Mouse (Mus musculus): ENCODE results near the gene Lingo3. TPM values are rescaled to one million over a fixed set of nuclear protein-coding genes. Genes with fewer than 3 reads are reported as not detected.
"Not testable (repeated sequence)": the region's sequence is repeated elsewhere in the genome, so short reads cannot be mapped to it uniquely, and the experiment has no call there.

Gene Lingo3
- polyA plus RNA-seq, 1 experiment from 2014 or later = not detected

DNA sequence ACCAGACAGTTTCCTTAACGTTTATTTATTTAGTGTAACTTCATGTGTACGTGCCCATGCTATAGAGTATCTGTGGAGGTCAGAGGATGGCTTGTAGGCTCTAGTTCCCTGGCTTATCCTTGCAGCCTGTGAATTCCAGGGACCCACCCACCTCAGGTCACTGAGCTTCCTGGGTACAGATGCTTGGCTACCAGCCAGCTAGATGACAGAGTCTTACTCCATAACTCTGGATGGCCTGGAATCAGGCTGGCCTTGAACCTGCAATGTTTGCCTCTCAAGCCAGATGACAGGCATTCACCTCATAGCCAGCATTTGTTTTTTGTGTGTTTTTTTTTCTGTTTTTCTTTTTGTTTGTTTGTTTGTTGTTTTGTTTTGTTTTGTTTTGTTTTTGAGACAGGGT is 26.7 kb downstream of the Lingo3 start:
- Histone ChIP-seq H3K4me2 (no peak overlapping the region), H3K9ac (no peak overlapping the region), H3K36me3 (no peaks in the 10 kb centered on the region), H3K9me3 (replicated peaks) (no peaks in the 10 kb centered on the region), H3K27ac (no peak overlapping the region), H3K4me1 (peaks cover 43% of the 10 kb centered on the region), H3K4me3 (no peak overlapping the region), H3K27me3 (replicated peaks) (peaks cover 19% of the 10 kb centered on the region)
- WGBS (ENCODE audit: insufficient replicate concordance) = 65% methylated on average over 2 of the region's 2 CpGs
- no peak for ATAC-seq

DNA sequence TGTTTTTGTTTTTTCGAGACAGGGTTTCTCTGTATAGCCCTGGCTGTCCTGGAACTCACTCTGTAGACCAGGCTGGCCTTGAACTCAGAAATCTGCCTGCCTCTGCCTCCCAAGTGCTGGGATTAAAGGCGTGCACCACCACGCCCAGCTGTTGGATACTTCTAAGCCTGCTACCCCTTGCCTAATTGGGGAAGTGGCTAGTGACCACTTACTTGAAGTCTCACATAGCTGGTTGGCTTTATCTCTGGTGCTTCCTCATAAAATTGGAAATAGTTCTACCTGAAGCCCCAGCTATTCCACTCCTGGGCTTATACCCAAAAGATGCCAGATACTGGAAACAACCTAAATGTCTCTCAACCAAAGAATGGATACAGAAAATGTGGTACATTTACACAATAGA is 27.5 kb downstream of the Lingo3 start:
- H3K9ac ChIP-seq; H3K4me2 ChIP-seq; H3K36me3 ChIP-seq; H3K9me3 ChIP-seq (replicated peaks); H3K27ac ChIP-seq; H3K4me3 ChIP-seq; ATAC-seq: not testable (repeated sequence)
- 54% methylated on average over 3 of the region's 3 CpGs for WGBS (ENCODE audit: insufficient replicate concordance)
- Histone ChIP-seq H3K4me1 (peaks cover 35% of the 10 kb centered on the region), H3K27me3 (replicated peaks) (peaks cover 27% of the 10 kb centered on the region)

DNA sequence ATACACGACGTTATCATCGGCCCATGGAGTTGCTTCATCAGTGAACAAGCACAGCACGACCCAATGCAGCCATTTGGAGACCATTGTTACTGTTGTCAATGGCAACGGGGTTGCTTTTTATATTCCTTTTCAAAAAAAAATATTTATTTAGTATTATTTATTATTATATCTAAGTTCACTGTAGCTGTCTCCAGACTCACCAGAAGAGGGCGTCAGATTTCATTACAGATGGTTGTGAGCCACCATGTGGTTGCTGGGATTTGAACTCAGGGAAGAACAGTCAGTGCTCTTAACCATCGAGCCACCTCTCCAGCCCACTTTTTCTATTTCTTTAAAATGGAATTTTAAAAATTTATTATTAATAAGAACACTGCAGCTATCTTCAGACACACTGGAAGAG is 29.0 kb downstream of the Lingo3 start:
- ATAC-seq = no peak
- no peak overlapping the region for H3K4me3 ChIP-seq
- H3K9me3 ChIP-seq (replicated peaks) = no peaks in the 10 kb centered on the region
- no peak overlapping the region for H3K27ac ChIP-seq
- H3K4me2 ChIP-seq = no peak overlapping the region
- no peaks in the 10 kb centered on the region for H3K36me3 ChIP-seq
- peaks cover 34% of the 10 kb centered on the region for H3K4me1 ChIP-seq
- H3K27me3 ChIP-seq (replicated peaks) = peaks cover 42% of the 10 kb centered on the region
- WGBS (ENCODE audit: insufficient replicate concordance) = 55% methylated on average over 7 of the region's 7 CpGs
- H3K9ac ChIP-seq = no peak overlapping the region

DNA sequence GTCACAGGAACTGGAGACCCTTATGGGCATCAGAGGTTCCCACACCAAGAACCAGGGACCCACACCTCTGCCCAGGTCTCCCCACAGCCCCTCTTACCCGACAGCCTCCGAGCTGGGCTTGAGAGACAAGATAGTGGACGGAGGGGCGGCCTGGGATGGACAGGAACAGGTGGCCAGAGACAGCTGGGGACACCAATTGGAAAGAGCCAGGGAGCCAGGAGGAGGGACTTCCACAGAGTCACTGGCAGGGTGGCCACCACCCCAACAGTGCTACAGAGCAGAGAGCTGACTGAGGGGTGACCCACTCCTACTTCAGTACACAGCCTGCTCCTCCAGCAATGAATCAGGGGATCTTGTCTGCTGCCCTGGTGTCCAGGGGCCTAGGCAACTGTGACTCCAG is 30.5 kb downstream of the Lingo3 start, which contains the start of gene Jsrp1:
Gene Jsrp1 (minus strand): TSS at position 133 of the 400 bp plus-strand sequence.
- WGBS (ENCODE audit: insufficient replicate concordance) = 62% methylated on average over 4 of the region's 4 CpGs
- Histone ChIP-seq H3K4me3 (no peak within 1 kb of the TSS), H3K4me2 (no peak within 1 kb of the TSS), H3K9me3 (replicated peaks) (no peaks in the 10 kb centered on the region), H3K27me3 (replicated peaks) (peaks cover 57% of the 10 kb centered on the region), H3K4me1 (peaks cover 30% of the 10 kb centered on the region), H3K36me3 (no peaks in the 10 kb centered on the region), H3K9ac (no peak within 1 kb of the TSS), H3K27ac (no peak within 1 kb of the TSS)
- no peak for ATAC-seq

DNA sequence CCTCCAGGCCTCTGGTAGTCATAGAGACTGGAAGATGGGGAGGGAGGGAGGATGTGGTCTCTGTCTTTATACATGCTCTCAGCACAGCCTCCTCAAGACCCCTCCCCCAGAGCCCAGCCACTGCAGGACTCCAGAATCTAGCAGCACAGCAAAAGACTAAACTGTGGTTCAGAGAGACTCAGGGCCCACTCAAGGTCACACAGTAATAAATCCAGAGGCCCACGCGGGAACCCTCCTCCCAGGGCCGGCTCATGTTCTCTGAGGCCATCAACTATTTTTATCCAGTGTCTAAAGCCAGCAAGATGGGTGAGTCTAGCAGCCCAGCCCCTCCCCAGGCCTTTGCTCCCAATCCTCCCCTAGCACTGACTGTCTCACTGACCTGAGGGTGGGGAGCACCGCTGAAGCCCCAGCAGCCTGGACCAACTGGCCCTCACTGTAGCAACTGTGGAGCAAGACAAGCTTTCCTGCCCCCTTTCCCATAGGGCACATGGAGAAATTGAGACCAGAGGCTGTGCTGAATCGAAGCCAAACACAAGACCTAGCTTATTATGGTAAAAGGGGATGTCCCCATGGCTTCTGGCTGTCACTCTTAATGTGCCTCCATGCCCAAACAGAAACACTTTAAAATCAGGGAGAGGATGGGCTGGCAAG is 31.3 kb downstream of the Lingo3 start:
- H3K4me2 ChIP-seq = no peak overlapping the region
- H3K4me3 ChIP-seq = no peak overlapping the region
- H3K27me3 ChIP-seq (replicated peaks) = peaks cover 65% of the 10 kb centered on the region
- H3K27ac ChIP-seq = no peak overlapping the region
- H3K9ac ChIP-seq = no peak overlapping the region
- H3K9me3 ChIP-seq (replicated peaks) = no peaks in the 10 kb centered on the region
- WGBS (ENCODE audit: insufficient replicate concordance) = 39% methylated on average over 5 of the region's 5 CpGs
- H3K4me1 ChIP-seq = peaks cover 31% of the 10 kb centered on the region
- ATAC-seq = no peak
- no peaks in the 10 kb centered on the region for H3K36me3 ChIP-seq

DNA sequence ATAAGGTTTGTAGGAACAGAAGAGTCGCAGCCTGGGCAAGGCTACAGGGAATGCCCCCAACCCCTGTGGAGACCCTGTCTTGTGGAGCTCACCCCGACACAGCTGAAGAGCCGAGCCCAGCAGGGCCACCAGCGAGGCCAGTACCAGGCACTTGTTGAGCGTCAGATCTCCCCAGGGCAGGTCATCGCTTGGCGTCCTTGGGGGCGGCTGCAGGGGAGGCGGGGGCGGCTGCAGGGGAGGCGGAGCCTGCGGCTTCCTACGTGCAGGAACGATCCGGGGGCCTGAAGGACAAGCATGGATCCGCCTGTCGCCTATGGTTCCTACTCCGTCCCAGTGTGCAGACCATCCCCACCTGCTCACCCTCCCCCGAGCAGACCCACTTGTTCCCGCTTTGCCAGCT is 33.8 kb downstream of the Lingo3 start:
- Histone ChIP-seq H3K36me3 (peaks cover 6% of the 10 kb centered on the region), H3K9me3 (replicated peaks) (no peaks in the 10 kb centered on the region), H3K4me2 (peak overlapping the region; percentile 41), H3K4me1 (peaks cover 50% of the 10 kb centered on the region), H3K4me3 (peak overlapping the region; percentile 17; the same call in 1 of the 2 replicates), H3K27me3 (replicated peaks) (peaks cover 80% of the 10 kb centered on the region), H3K27ac (no peak overlapping the region), H3K9ac (no peak overlapping the region)
- 5% methylated on average over 20 of the region's 20 CpGs for WGBS (ENCODE audit: insufficient replicate concordance)
- no peak for ATAC-seq

DNA sequence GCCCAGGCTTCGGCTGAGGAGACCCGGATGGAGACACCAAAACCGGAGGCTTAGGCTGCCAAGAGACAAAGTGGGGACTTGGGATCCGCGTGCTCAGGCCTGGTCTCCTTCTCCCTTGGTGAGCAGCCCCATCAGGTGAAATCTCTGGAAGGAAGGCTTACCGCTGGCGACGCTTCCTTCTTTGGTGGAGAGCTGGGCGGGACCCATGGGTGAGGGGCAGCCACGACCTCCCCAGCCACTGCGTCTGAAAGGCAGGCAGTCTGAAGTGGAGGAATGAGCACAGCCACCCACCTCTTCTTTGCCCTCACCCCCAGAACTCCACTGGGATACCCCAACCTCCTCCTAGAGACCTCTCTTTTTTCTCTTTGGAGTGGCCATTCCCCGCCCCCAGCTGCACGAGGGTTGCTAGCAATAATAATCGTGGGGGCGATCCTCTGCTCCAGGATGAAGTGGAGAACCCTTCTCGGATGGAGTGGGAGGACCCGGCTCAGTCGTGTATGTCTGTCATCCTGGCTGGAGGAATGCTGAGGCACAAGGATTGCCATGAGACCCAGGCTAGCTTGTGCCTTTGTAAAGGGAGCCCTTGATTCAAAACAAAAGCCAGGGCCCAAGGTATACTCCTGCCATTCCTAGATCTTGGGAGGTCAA is 34.7 kb downstream of the Lingo3 start:
- Histone ChIP-seq H3K9me3 (replicated peaks) (no peaks in the 10 kb centered on the region), H3K4me1 (peaks cover 59% of the 10 kb centered on the region), H3K9ac (no peak overlapping the region), H3K4me2 (peak overlapping the region; percentile 88), H3K4me3 (peak overlapping the region; percentile 5; the same call in 1 of the 2 replicates), H3K27me3 (replicated peaks) (peaks cover 76% of the 10 kb centered on the region), H3K27ac (no peak overlapping the region), H3K36me3 (peaks cover 16% of the 10 kb centered on the region)
- 12% methylated on average over 18 of the region's 18 CpGs for WGBS (ENCODE audit: insufficient replicate concordance)
- no peak for ATAC-seq

DNA sequence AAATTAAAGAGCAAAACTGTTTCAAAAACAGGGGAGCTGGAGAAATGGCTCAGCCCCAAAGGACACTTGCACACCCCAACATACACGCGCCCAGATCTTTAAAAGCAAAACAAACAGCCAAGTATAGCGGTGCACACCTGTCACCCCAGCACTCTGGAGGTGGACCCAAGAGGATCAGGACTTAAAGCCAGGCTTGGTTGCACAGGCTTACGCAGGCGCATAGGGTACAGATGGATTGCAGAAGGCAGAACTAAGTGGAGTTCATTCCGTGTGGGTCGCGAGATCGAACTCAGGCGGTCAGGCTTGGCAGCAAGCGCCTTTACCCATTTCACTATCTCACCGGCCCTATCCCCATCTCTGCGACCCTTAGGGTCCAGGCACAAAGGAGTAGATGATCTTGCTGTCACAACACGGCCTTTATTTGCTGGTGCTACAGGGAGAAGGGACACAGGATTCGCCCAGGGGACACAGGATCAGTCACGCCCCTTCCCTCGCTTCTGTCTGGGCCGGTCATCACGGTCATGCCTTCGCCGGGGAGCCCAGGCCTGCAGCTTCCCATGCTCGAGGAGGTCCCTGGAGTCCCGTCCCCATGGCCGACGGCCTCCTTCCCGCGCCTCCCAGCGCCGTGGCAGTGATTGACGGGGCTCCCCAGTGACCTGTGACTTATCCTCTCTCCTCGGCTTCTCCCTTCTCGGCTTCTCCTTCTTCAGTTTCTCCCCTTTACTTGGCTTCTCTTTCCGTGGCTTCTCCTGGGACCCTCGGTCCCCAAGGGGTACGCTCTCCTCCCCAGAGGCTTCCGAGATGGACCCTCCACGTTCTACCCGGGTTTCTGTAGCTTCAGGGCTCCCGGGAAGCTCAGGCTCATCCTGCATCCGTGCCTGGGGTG is 35.5 kb downstream of the Lingo3 start:
- peak overlapping the region; percentile 5; the same call in 1 of the 2 replicates for H3K4me3 ChIP-seq
- H3K4me1 ChIP-seq = peaks cover 60% of the 10 kb centered on the region
- peaks cover 72% of the 10 kb centered on the region for H3K27me3 ChIP-seq (replicated peaks)
- peak overlapping the region; percentile 88 for H3K4me2 ChIP-seq
- H3K27ac ChIP-seq = no peak overlapping the region
- peaks cover 23% of the 10 kb centered on the region for H3K36me3 ChIP-seq
- H3K9me3 ChIP-seq (replicated peaks) = no peaks in the 10 kb centered on the region
- no peak for ATAC-seq
- 19% methylated on average over 40 of the region's 40 CpGs for WGBS (ENCODE audit: insufficient replicate concordance)
- no peak overlapping the region for H3K9ac ChIP-seq

DNA sequence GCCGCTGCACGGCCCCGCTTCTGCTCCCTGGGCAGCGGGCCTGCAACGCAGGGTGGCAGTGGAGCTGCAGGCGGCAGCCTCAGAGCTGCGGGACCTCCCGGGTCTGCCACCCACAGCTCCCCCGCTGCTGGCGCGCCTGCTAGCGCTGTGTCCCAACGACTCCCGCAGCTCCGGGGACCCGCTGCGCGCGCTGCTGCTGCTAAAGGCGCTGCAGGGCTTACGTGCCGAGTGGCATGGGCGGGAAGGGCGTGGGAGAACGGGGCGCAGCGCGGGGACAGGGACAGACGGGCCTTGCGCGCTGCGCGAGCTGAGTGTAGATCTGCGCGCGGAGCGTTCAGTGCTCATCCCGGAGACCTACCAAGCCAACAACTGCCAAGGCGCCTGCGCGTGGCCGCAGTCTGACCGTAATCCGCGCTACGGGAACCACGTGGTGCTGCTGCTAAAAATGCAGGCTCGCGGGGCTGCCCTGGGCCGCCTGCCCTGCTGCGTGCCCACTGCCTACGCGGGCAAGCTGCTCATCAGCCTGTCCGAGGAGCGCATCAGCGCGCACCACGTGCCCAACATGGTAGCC is 36.7 kb downstream of the Lingo3 start:
- Histone ChIP-seq H3K36me3 (peaks cover 35% of the 10 kb centered on the region), H3K9me3 (replicated peaks) (no peaks in the 10 kb centered on the region), H3K9ac (peak overlapping the region; percentile 65), H3K4me2 (peak overlapping the region; percentile 88), H3K4me3 (peak overlapping the region; percentile 56), H3K27me3 (replicated peaks) (peaks cover 61% of the 10 kb centered on the region), H3K4me1 (peaks cover 60% of the 10 kb centered on the region), H3K27ac (peak overlapping the region; percentile 53; the same call in 1 of the 2 replicates)
- 3% methylated on average over 58 of the region's 58 CpGs for WGBS (ENCODE audit: insufficient replicate concordance)
- ATAC-seq = peak; percentile 11

DNA sequence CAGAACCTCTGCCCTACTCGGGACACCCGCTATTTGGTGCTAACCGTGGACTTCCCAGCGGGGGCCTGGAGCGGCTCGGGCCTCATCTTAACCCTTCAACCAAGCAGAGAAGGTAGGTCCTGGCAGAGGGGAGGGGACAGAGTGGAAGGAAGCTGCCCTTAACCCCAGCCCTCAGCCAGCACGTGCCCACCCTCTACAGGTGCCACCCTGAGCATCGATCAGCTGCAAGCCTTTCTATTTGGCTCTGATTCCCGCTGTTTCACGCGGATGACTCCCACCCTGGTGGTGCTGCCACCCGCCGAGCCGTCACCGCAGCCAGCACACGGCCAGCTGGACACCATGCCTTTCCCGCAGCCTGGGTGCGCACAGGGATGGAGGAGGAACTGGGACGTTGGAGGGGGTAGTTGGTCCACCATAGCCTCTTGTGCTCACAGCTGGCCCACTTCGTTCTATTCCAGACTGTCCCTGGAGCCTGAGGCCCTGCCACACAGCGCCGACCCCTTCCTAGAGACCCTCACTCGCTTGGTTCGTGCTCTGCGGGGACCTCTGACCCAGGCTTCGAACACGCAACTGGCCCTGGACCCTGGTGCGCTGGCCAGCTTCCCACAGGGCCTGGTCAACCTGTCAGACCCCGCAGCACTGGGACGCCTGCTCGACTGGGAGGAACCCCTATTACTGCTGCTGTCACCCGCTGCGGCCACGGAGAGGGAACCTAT is 37.3 kb downstream of the Lingo3 start:
- H3K4me1 ChIP-seq = peaks cover 60% of the 10 kb centered on the region
- H3K4me3 ChIP-seq = peak overlapping the region; percentile 56
- H3K27ac ChIP-seq = peak overlapping the region; percentile 53; the same call in 1 of the 2 replicates
- H3K9ac ChIP-seq = peak overlapping the region; percentile 65
- ATAC-seq = no peak
- no peaks in the 10 kb centered on the region for H3K9me3 ChIP-seq (replicated peaks)
- 55% methylated on average over 34 of the region's 34 CpGs for WGBS (ENCODE audit: insufficient replicate concordance)
- peaks cover 54% of the 10 kb centered on the region for H3K27me3 ChIP-seq (replicated peaks)
- peaks cover 42% of the 10 kb centered on the region for H3K36me3 ChIP-seq
- peak overlapping the region; percentile 88 for H3K4me2 ChIP-seq

DNA sequence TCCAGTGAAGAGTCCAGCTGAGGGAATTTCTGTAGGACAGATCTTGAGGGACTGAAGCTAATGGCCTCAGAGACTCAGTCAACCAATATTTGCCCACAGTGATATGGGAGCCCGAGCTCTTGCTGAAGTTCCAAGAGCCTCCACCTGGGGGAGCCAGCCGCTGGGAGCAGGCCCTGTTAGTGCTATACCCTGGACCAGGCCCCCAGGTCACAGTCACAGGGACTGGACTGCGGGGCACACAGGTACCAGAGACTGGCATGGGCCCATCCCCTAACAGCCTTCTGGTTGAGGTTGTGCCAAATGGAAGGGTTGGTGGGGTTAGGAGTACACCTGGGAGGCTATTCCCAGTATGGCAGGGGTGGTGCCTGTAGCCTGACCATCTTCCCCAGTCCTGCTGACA is 37.9 kb downstream of the Lingo3 start:
- peaks cover 64% of the 10 kb centered on the region for H3K4me1 ChIP-seq
- peak overlapping the region; percentile 88; the same call in 1 of the 2 replicates for H3K4me2 ChIP-seq

More for the DNA sequence above, 37.9 kb downstream of the Lingo3 start:
- no peaks in the 10 kb centered on the region for H3K9me3 ChIP-seq (replicated peaks)
- no peak overlapping the region for H3K4me3 ChIP-seq
- H3K27ac ChIP-seq = 0 out of 2 replicates have a peak overlapping the region, but pooled peaks have one; percentile 26
- H3K9ac ChIP-seq = no peak overlapping the region
- WGBS (ENCODE audit: insufficient replicate concordance) = 17% methylated on average over 3 of the region's 3 CpGs
- peaks cover 47% of the 10 kb centered on the region for H3K36me3 ChIP-seq
- H3K27me3 ChIP-seq (replicated peaks) = peaks cover 49% of the 10 kb centered on the region
- ATAC-seq = peak; percentile 63
